Mouse (Mus musculus) thymus, adult 2 months (tissue): ENCODE measurements around the gene Slc12a4. TPM values are rescaled to one million over a fixed set of nuclear protein-coding genes. Genes with fewer than 3 reads are reported as not detected.

ENCODE experiments used
- DNase-seq: peaks from one replicate; pipeline ENCODE4 v3.0.0; 2021
- H3K27ac ChIP-seq: fragments of 200-500 bp; 2 replicates; pipeline ENCODE4 v1.5.1; 2012; ENCODE audit warnings: low read length, control low read depth; ENCODE audit not compliant: control insufficient read depth, insufficient read depth
- H3K27me3 ChIP-seq: fragments of 200-500 bp; 2 replicates; pipeline ENCODE4 v1.6.1; 2012; ENCODE audit warnings: mild to moderate bottlenecking, low read length, moderate library complexity, mixed read lengths; ENCODE audit not compliant: control insufficient read depth, insufficient read depth
- H3K36me3 ChIP-seq: fragments of 200-500 bp; 2 replicates; pipeline ENCODE4 v1.6.1; 2012; ENCODE audit warnings: mild to moderate bottlenecking, low read length, moderate library complexity; ENCODE audit not compliant: control insufficient read depth, insufficient read depth
- H3K4me1 ChIP-seq: fragments of 200-500 bp; replicated peaks from 2 replicates; pipeline ENCODE4 v1.6.1; 2012; ENCODE audit warnings: low read length; ENCODE audit not compliant: control insufficient read depth, insufficient read depth
- H3K4me3 ChIP-seq: fragments of 200-500 bp; 2 replicates; pipeline ENCODE4 v1.5.1; 2012; ENCODE audit warnings: mild to moderate bottlenecking, low read length, control low read depth, moderate library complexity; ENCODE audit not compliant: control insufficient read depth, insufficient read depth
- CTCF ChIP-seq: fragments of 200-500 bp; IDR thresholded peaks from 2 replicates; pipeline ENCODE4 v1.5.1; 2012; ENCODE audit warnings: mild to moderate bottlenecking, control low read depth, low read length, moderate library complexity, borderline replicate concordance; ENCODE audit not compliant: control insufficient read depth, poor library complexity, insufficient read depth; ENCODE audit errors: extremely low read depth
- POLR2A ChIP-seq: fragments of 200-500 bp; IDR thresholded peaks from 2 replicates; pipeline ENCODE4 v1.6.1; 2012; ENCODE audit warnings: mild to moderate bottlenecking, low read length, control low read depth, moderate library complexity; ENCODE audit not compliant: control insufficient read depth, poor library complexity, insufficient read depth; ENCODE audit errors: extremely low read depth
- WGBS: fragments of 180-500 bp; shearing (Covaris S2); methylation state at CpG from one replicate; pipeline ENCODE4 v1.1.7; 2018; 5-methylcytosine and 5-hydroxymethylcytosine counted together
- polyA plus RNA-seq: library from polyadenylated mRNA; depleted of rRNA; stranded (reverse); fragments of >200 nt; gene quantifications from 2 replicates; pipeline ENCODE4 v1.2.3, GENCODE M21; 2012

Slc12a4 gene
- polyA plus RNA-seq, 1 experiment, result 69.3 TPM

- no peak for TF ChIP-seq POLR2A
- TF ChIP-seq CTCF, result no peak
- H3K4me3 ChIP-seq, result no peak overlapping the region
- H3K4me1 ChIP-seq, result peaks cover 12% of the 10 kb centered on the region
- no peaks in the 10 kb centered on the region for H3K27me3 ChIP-seq
- H3K27ac ChIP-seq, result no peak overlapping the region
- no peaks in the 10 kb centered on the region for H3K36me3 ChIP-seq
- WGBS, result 91% methylated on average over 4 of the region's 4 CpGs
- DNase-seq, result no peak
Observed at GRCm38 (mm10) chr8:106006413-106006812, 40.5 kb upstream of the Slc12a4 start.

- Histone ChIP-seq H3K4me3 (no peak within 1 kb of the TSS), H3K4me1 (peaks cover 12% of the 10 kb centered on the region), H3K36me3 (no peaks in the 10 kb centered on the region), H3K27ac (no peak within 1 kb of the TSS), H3K27me3 (no peaks in the 10 kb centered on the region)
- TF ChIP-seq POLR2A (no peak), CTCF (no peak)
- WGBS, result 92% methylated on average over 4 of the region's 4 CpGs
- DNase-seq, result no peak
Observed at GRCm38 (mm10) chr8:106005875-106006274, 40.0 kb upstream of the Slc12a4 start, which contains the start of gene Dpep2nb. Gene Dpep2nb, minus strand, starts transcription at chr8:106005975.

- peaks cover 2% of the 10 kb centered on the region; the same call in 1 of the 2 replicates for H3K4me1 ChIP-seq
- H3K4me3 ChIP-seq, result no peak overlapping the region
- 78% methylated on average over 8 of the region's 8 CpGs for WGBS
- H3K27ac ChIP-seq, result no peak overlapping the region
- DNase-seq, result no peak
- no peaks in the 10 kb centered on the region for H3K36me3 ChIP-seq
- no peaks in the 10 kb centered on the region for H3K27me3 ChIP-seq
- TF ChIP-seq POLR2A (no peak), CTCF (no peak)
Observed at GRCm38 (mm10) chr8:106004538-106005207, 38.8 kb upstream of the Slc12a4 start.

GRCm38 (mm10) chr8:106001908-106002307 is 36.0 kb upstream of the Slc12a4 start:
- H3K4me3 ChIP-seq, result no peak overlapping the region
- no peak for TF ChIP-seq CTCF
- no peak for TF ChIP-seq POLR2A
- peaks cover 4% of the 10 kb centered on the region for H3K4me1 ChIP-seq
- WGBS, result 95% methylated on average over 4 of the region's 4 CpGs
- no peaks in the 10 kb centered on the region for H3K27me3 ChIP-seq
- no peak for DNase-seq
- no peak overlapping the region for H3K27ac ChIP-seq
- no peaks in the 10 kb centered on the region for H3K36me3 ChIP-seq

GRCm38 (mm10) chr8:105998971-105999370 is 33.1 kb upstream of the Slc12a4 start:
- no peak overlapping the region for H3K4me3 ChIP-seq
- H3K4me1 ChIP-seq, result peaks cover 14% of the 10 kb centered on the region
- TF ChIP-seq POLR2A (no peak), CTCF (no peak)
- DNase-seq, result no peak
- H3K27me3 ChIP-seq, result no peaks in the 10 kb centered on the region
- H3K36me3 ChIP-seq, result no peaks in the 10 kb centered on the region
- 96% methylated on average over 2 of the region's 2 CpGs for WGBS
- no peak overlapping the region for H3K27ac ChIP-seq

GRCm38 (mm10) chr8:105996359-105996758 is 30.5 kb upstream of the Slc12a4 start:
- no peaks in the 10 kb centered on the region for H3K36me3 ChIP-seq
- no peak for DNase-seq
- no peak overlapping the region for H3K27ac ChIP-seq
- H3K4me3 ChIP-seq, result no peak overlapping the region
- H3K4me1 ChIP-seq, result peaks cover 26% of the 10 kb centered on the region
- TF ChIP-seq POLR2A (no peak), CTCF (no peak)
- H3K27me3 ChIP-seq, result no peaks in the 10 kb centered on the region
- 19% methylated on average over 7 of the region's 7 CpGs for WGBS
